Mouse (Mus musculus) lung, adult 2 months (tissue): Measurements from ENCODE around the gene Wdr1.

Experiments
- CTCF ChIP-seq: fragments of 200-500 bp; IDR thresholded peaks from 2 replicates; pipeline ENCODE4 v1.5.1; 2011; ENCODE audit warnings: mild to moderate bottlenecking, low read length, control low read depth; ENCODE audit not compliant: insufficient read depth
- POLR2A ChIP-seq: fragments of 200-500 bp; IDR thresholded peaks from 2 replicates; pipeline ENCODE4 v1.6.1; 2011; ENCODE audit warnings: low read depth, mild to moderate bottlenecking, control low read depth, low read length, borderline replicate concordance; ENCODE audit errors: extremely low read depth

- peak; percentile 15; the same call in 1 of the 2 replicates for TF ChIP-seq CTCF
- TF ChIP-seq POLR2A = no peak
Measured at GRCm38 (mm10) chr5:38570876-38571275, 7.9 kb upstream of the Wdr1 start.
